Mouse (Mus musculus): ENCODE data around the gene Cdk4.

DNA sequence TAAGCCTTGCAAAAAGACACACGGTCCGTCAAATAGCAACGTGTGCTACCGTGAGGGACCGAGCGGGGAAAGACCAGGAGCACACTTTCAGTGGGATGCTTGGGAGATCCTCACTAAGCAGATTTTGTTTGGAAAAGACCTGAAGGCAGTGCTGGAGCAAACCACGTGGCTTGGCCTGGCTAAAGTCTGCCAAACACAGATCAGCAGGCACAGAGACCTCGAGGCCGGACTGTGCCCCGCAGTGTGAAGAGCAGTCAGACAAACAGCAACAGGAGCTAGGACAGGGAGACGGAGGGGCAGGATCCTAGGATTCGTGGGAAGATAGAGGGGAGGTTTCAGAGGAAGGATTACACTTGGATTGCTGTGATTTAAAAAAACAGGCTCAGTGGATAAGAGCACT lies 27.1 kb upstream of the Cdk4 start:
- TF ChIP-seq POLR2A (IDR thresholded peaks at IDR 0.05; ENCODE audit: low read depth, low read length) (no peak), CTCF (IDR thresholded peaks at IDR 0.05; ENCODE audit: borderline replicate concordance, insufficient read depth, low read length) (no peak)
